Mouse (Mus musculus) heart, adult 2 months (tissue): Measurements from ENCODE around the gene 2300003K06Rik. TPM values are rescaled to one million over a fixed set of nuclear protein-coding genes. Genes with fewer than 3 reads are reported as not detected.

Experiments
- DNase-seq, 2 experiments: peaks; one replicate each; pipeline ENCODE4 v3.0.0; 2021
- H3K27ac ChIP-seq: fragments of 200-600 bp; 2 replicates; pipeline ENCODE4 v1.8.1; 2022
- H3K27me3 ChIP-seq: fragments of 200-500 bp; 2 replicates; pipeline ENCODE4 v1.6.1; 2012; ENCODE audit warnings: mild to moderate bottlenecking, low read length, inconsistent platforms, mixed read lengths; ENCODE audit not compliant: control insufficient read depth, insufficient read depth
- H3K36me3 ChIP-seq: fragments of 200-500 bp; 2 replicates; pipeline ENCODE4 v1.6.1; 2012; ENCODE audit warnings: low read length, inconsistent platforms; ENCODE audit not compliant: control insufficient read depth, insufficient read depth
- H3K4me1 ChIP-seq: fragments of 200-500 bp; 2 replicates; pipeline ENCODE4 v1.6.1; 2011; ENCODE audit warnings: low read length; ENCODE audit not compliant: control insufficient read depth, insufficient read depth
- H3K4me3 ChIP-seq: fragments of 200-600 bp; 2 replicates; pipeline ENCODE4 v1.8.1; 2022
- H3K79me2 ChIP-seq: fragments of 200-500 bp; replicated peaks from 2 replicates; pipeline ENCODE4 v1.6.1; 2012; ENCODE audit warnings: mild to moderate bottlenecking, inconsistent platforms, low read length, moderate library complexity, mixed read lengths; ENCODE audit not compliant: control insufficient read depth, insufficient read depth
- H3K9ac ChIP-seq: fragments of 200-500 bp; 2 replicates; pipeline ENCODE4 v1.6.1; 2012; ENCODE audit warnings: low read depth, mild to moderate bottlenecking, control low read depth, inconsistent platforms, low read length, mixed read lengths
- CTCF ChIP-seq: fragments of 200-600 bp; IDR thresholded peaks from 2 replicates; pipeline ENCODE4 v1.8.1; 2022; ENCODE audit warnings: antibody characterized with exemption, mild to moderate bottlenecking, moderate library complexity
- EP300 ChIP-seq: fragments of 200-500 bp; IDR thresholded peaks from 2 replicates; pipeline ENCODE4 v1.6.1; 2011; ENCODE audit warnings: low read depth, low read length, control low read depth; ENCODE audit not compliant: insufficient read depth
- POLR2A ChIP-seq: fragments of 200-500 bp; IDR thresholded peaks from 2 replicates; pipeline ENCODE4 v1.6.1; 2011; ENCODE audit warnings: mild to moderate bottlenecking, low read depth, low read length, control low read depth; ENCODE audit not compliant: insufficient read depth
- whole genome bisulfite sequencing: fragments of 180-500 bp; shearing (Covaris S2); methylation state at CpG from one replicate; pipeline ENCODE4 v1.1.7; 2018; 5-methylcytosine and 5-hydroxymethylcytosine counted together
- intact Hi-C: fragments of 180-260 bp; cut with DNase I; formaldehyde crosslinking; loops from one replicate; pipeline ENCODE4 v1.15.1; 2025
- polyA plus RNA-seq: library from polyadenylated mRNA; depleted of rRNA; stranded (reverse); fragments of >200 nt; gene quantifications from 2 replicates; pipeline ENCODE4 v1.2.3, GENCODE M21; 2012; rRNA removed
- total RNA-seq, 2 experiments: library from RNA; stranded (reverse); gene quantifications; 2 replicates each; pipeline ENCODE4 v1.2.3; 2021

The 2300003K06Rik gene
- total and polyA plus RNA-seq, 3 experiments, result not detected

DNA sequence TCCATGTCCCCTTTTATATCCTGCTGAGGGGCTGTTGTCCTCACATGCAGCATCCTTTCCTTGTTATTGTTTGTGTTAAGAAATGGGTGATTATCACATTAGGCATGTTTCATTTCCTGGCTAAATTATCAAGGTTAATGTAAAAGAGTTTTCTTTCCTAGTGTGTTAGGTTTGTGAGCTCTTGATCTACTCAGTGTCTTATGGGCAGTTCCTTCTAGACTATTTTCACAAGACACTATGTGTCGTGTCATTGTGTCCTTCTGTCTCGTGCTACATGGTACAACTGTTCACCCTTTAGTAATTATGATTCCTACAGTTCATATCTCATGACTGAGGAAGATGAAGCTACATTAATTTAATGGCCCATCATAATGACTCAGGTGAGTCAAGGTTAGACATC, 44.5 kb downstream of the 2300003K06Rik start, which contains the start of gene Gm11596:
Gene Gm11596, minus strand, starts transcription at position 101 of the 400 bp plus-strand sequence.
- H3K79me2 ChIP-seq, result no peaks in the 10 kb centered on the region
- TF ChIP-seq EP300 (no peak), CTCF (no peak), POLR2A (no peak)
- intact Hi-C loops, result no loop called here
- H3K9ac ChIP-seq, result no peak within 1 kb of the TSS
- WGBS, result 72% methylated on average over 2 of the region's 2 CpGs
- no peaks in the 10 kb centered on the region for H3K4me1 ChIP-seq
- no peak for DNase-seq
- no peaks in the 10 kb centered on the region for H3K36me3 ChIP-seq
- H3K4me3 ChIP-seq, result no peak within 1 kb of the TSS
- H3K27me3 ChIP-seq, result no peaks in the 10 kb centered on the region
- no peak within 1 kb of the TSS for H3K27ac ChIP-seq

Other genes with a start within 250 kb of the 2300003K06Rik start
Only the 30 nearest of the 38 such genes appear.
- gene Krtap4-2, start 203.0 kb downstream of the 2300003K06Rik start, total RNA-seq, result not detected
- not detected in 2 replicates for gene Krtap4-2, start 203.0 kb downstream of the 2300003K06Rik start, polyA plus RNA-seq
- gene Krtap4-7, start 194.0 kb downstream of the 2300003K06Rik start, total RNA-seq, result not detected
- not detected in 2 replicates for gene Krtap4-7, start 194.0 kb downstream of the 2300003K06Rik start, polyA plus RNA-seq
- not detected for gene Gm11555, start 187.8 kb downstream of the 2300003K06Rik start, total RNA-seq
- gene Gm11555, start 187.8 kb downstream of the 2300003K06Rik start, polyA plus RNA-seq, result not detected in 2 replicates
- not detected for gene Gm11563, start 179.1 kb downstream of the 2300003K06Rik start, total RNA-seq
- gene Gm11563, start 179.1 kb downstream of the 2300003K06Rik start, polyA plus RNA-seq, result not detected in 2 replicates
- gene Krtap4-6, start 172.1 kb downstream of the 2300003K06Rik start, total RNA-seq, result not detected
- gene Krtap4-6, start 172.1 kb downstream of the 2300003K06Rik start, polyA plus RNA-seq, result not detected in 2 replicates
- gene Gm14190, start 147.3 kb downstream of the 2300003K06Rik start, total RNA-seq, result not detected
- not detected in 2 replicates for gene Gm14190, start 147.3 kb downstream of the 2300003K06Rik start, polyA plus RNA-seq
- not detected for gene Gm14180, start 103.8 kb downstream of the 2300003K06Rik start, total RNA-seq
- gene Gm14180, start 103.8 kb downstream of the 2300003K06Rik start, polyA plus RNA-seq, result not detected in 2 replicates
- gene Gm11595, start 65.2 kb downstream of the 2300003K06Rik start, total RNA-seq, result not detected
- not detected in 2 replicates for gene Gm11595, start 65.2 kb downstream of the 2300003K06Rik start, polyA plus RNA-seq
- not detected for gene Krtap4-8, start 57.4 kb downstream of the 2300003K06Rik start, total RNA-seq
- not detected in 2 replicates for gene Krtap4-8, start 57.4 kb downstream of the 2300003K06Rik start, polyA plus RNA-seq
- gene Krtap4-9, start 52.9 kb downstream of the 2300003K06Rik start, total RNA-seq, result not detected
- gene Krtap4-9, start 52.9 kb downstream of the 2300003K06Rik start, polyA plus RNA-seq, result not detected in 2 replicates
- not detected for gene Gm11596, start 44.6 kb downstream of the 2300003K06Rik start, total RNA-seq
- gene Gm11596, start 44.6 kb downstream of the 2300003K06Rik start, polyA plus RNA-seq, result not detected in 2 replicates
- not detected for gene Gm11569, start 39.1 kb downstream of the 2300003K06Rik start, total RNA-seq
- gene Gm11569, start 39.1 kb downstream of the 2300003K06Rik start, polyA plus RNA-seq, result not detected in 2 replicates
- not detected for gene Gm11554, start 33.6 kb downstream of the 2300003K06Rik start, total RNA-seq
- not detected in 2 replicates for gene Gm11554, start 33.6 kb downstream of the 2300003K06Rik start, polyA plus RNA-seq
- not detected for gene Krtap4-13, start 28.2 kb downstream of the 2300003K06Rik start, total RNA-seq
- gene Krtap4-13, start 28.2 kb downstream of the 2300003K06Rik start, polyA plus RNA-seq, result not detected in 2 replicates
- gene Gm11564, start 22.4 kb downstream of the 2300003K06Rik start, total RNA-seq, result not detected
- gene Gm11564, start 22.4 kb downstream of the 2300003K06Rik start, polyA plus RNA-seq, result not detected in 2 replicates
- gene Krtap4-16, start 13.5 kb upstream of the 2300003K06Rik start, total RNA-seq, result not detected
- not detected in 2 replicates for gene Krtap4-16, start 13.5 kb upstream of the 2300003K06Rik start, polyA plus RNA-seq
- gene Gm11568, start 19.9 kb upstream of the 2300003K06Rik start, total RNA-seq, result not detected
- gene Gm11568, start 19.9 kb upstream of the 2300003K06Rik start, polyA plus RNA-seq, result not detected in 2 replicates
- not detected for gene Gm11559, start 26.4 kb upstream of the 2300003K06Rik start, total RNA-seq
- gene Gm11559, start 26.4 kb upstream of the 2300003K06Rik start, polyA plus RNA-seq, result not detected in 2 replicates
- gene Krtap9-1, start 35.3 kb upstream of the 2300003K06Rik start, total RNA-seq, result not detected
- not detected in 2 replicates for gene Krtap9-1, start 35.3 kb upstream of the 2300003K06Rik start, polyA plus RNA-seq
- gene Gm11567, start 41.1 kb upstream of the 2300003K06Rik start, total RNA-seq, result not detected
- gene Gm11567, start 41.1 kb upstream of the 2300003K06Rik start, polyA plus RNA-seq, result not detected in 2 replicates
- not detected for gene Krtap31-1, start 69.9 kb upstream of the 2300003K06Rik start, total RNA-seq
- not detected in 2 replicates for gene Krtap31-1, start 69.9 kb upstream of the 2300003K06Rik start, polyA plus RNA-seq
- not detected for gene Gm11565, start 76.7 kb upstream of the 2300003K06Rik start, total RNA-seq
- not detected in 2 replicates for gene Gm11565, start 76.7 kb upstream of the 2300003K06Rik start, polyA plus RNA-seq
- not detected for gene Krtap31-2, start 98.2 kb upstream of the 2300003K06Rik start, total RNA-seq
- gene Krtap31-2, start 98.2 kb upstream of the 2300003K06Rik start, polyA plus RNA-seq, result not detected in 2 replicates
- not detected for gene Krtap9-5, start 110.4 kb upstream of the 2300003K06Rik start, total RNA-seq
- not detected in 2 replicates for gene Krtap9-5, start 110.4 kb upstream of the 2300003K06Rik start, polyA plus RNA-seq
- gene Krtap29-1, start 141.0 kb upstream of the 2300003K06Rik start, total RNA-seq, result not detected
- gene Krtap29-1, start 141.0 kb upstream of the 2300003K06Rik start, polyA plus RNA-seq, result not detected in 2 replicates
- gene Krtap16-1, start 148.5 kb upstream of the 2300003K06Rik start, total RNA-seq, result not detected
- not detected in 2 replicates for gene Krtap16-1, start 148.5 kb upstream of the 2300003K06Rik start, polyA plus RNA-seq
- gene Krtap17-1, start 155.9 kb upstream of the 2300003K06Rik start, total RNA-seq, result not detected
- not detected in 2 replicates for gene Krtap17-1, start 155.9 kb upstream of the 2300003K06Rik start, polyA plus RNA-seq
- not detected for gene Krt33a, start 178.1 kb upstream of the 2300003K06Rik start, total RNA-seq
- gene Krt33a, start 178.1 kb upstream of the 2300003K06Rik start, polyA plus RNA-seq, result not detected in 2 replicates
- gene Krt33b, start 191.8 kb upstream of the 2300003K06Rik start, total RNA-seq, result not detected
- gene Krt33b, start 191.8 kb upstream of the 2300003K06Rik start, polyA plus RNA-seq, result not detected in 2 replicates
- gene Krt34, start 203.5 kb upstream of the 2300003K06Rik start, total RNA-seq, result not detected
- gene Krt34, start 203.5 kb upstream of the 2300003K06Rik start, polyA plus RNA-seq, result not detected in 2 replicates